Mouse (Mus musculus) G1E (cell line): ENCODE measurements around the gene Hipk1.

Source experiments
- CTCF ChIP-seq: IDR thresholded peaks from 2 replicates; pipeline ENCODE4 v1.5.1; 2012; ENCODE audit warnings: low read depth, low read length, inconsistent platforms, mixed read lengths
- GATA1 ChIP-seq: IDR thresholded peaks from 2 replicates; pipeline ENCODE4 v1.6.1; 2012; ENCODE audit warnings: borderline replicate concordance, low read length, inconsistent platforms, mixed read lengths
- POLR2AphosphoS5 ChIP-seq: IDR thresholded peaks from 2 replicates; pipeline ENCODE4 v1.6.1; 2012; ENCODE audit warnings: low read depth, low read length, inconsistent platforms; ENCODE audit not compliant: insufficient replicate concordance
- TAL1 ChIP-seq: conservative IDR thresholded peaks from 2 replicates; pipeline ENCODE4 v1.6.1; 2012; ENCODE audit warnings: low read depth, low read length, inconsistent platforms, mixed read lengths

GRCm38 (mm10) chr3:103780271-103780670, 11.1 kb downstream of the Hipk1 start:
- TF ChIP-seq CTCF (no peak), TAL1 (no peak), GATA1 (no peak), POLR2AphosphoS5 (no peak)
